Mouse (Mus musculus): Measurements from ENCODE around the gene Cmtm4. TPM values are rescaled to one million over a fixed set of nuclear protein-coding genes. Genes with fewer than 3 reads are reported as not detected.

Gene Cmtm4
- polyA plus RNA-seq, 1 experiment from 2014 or later: 4.6 TPM

DNA sequence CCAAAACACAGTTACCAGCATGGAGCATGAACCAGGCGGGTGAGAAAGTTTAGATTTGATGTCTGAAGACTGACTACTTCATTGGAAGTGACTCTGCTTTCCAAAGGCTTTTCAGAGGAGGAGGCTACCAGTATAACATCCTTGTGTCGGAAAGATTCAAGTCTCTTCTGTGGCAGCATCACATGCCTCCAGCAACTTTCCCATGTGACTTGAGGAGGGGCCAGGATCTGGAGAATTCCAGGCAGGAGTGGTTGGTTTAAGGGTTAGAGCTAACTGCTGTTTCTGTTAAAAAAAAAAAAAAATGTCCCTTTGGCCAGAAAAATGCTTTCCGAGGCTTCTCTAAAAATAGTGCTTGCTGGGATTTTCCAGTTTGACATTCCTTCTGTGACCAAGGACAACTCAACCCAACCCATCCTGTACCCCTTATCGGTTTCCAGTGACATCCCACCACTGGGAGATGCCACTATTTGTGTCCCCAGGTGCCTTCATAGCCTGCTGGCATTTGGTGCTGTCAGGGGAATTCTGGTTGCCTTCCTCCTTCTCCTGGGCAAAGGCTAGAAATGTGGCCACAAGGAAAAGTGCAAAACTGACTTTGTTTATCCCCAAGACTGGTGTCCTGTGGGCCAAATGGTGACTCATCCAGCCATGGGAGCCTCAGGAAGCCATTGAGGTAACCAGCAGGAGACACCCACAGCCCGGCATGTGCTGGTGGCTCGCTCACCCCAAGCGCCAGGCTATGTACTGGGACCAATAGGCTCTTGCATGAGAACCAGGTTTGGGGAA is 12.9 kb upstream of the Cmtm4 start:
- no peak for DNase-seq (ENCODE audit: low spot score)
- no peak overlapping the region for H3K9ac ChIP-seq (ENCODE audit: low read length)
- WGBS: 83% methylated on average over 7 of the region's 7 CpGs
- no peak overlapping the region for H3K4me2 ChIP-seq (replicated peaks; ENCODE audit: low read depth)
- H3K36me3 ChIP-seq (ENCODE audit: control insufficient read depth, insufficient read depth, low read length): no peaks in the 10 kb centered on the region
- no peaks in the 10 kb centered on the region for H3K27me3 ChIP-seq (ENCODE audit: control insufficient read depth, insufficient read depth, low read length)
- TF ChIP-seq EP300 (optimal IDR thresholded peaks at IDR 0.05) (no peak), CTCF (IDR thresholded peaks at IDR 0.05; ENCODE audit: low read depth) (no peak)
- H3K4me1 ChIP-seq (replicated peaks; ENCODE audit: control insufficient read depth, insufficient read depth): no peaks in the 10 kb centered on the region
- H3K4me3 ChIP-seq (ENCODE audit: low read depth, low read length): no peak overlapping the region
- no peaks in the 10 kb centered on the region for H3K9me3 ChIP-seq (ENCODE audit: control insufficient read depth, low read length)
- ATAC-seq (ENCODE audit: low FRiP score, low TSS enrichment): no peak
- H3K27ac ChIP-seq (replicated peaks): no peak overlapping the region

GRCm38 (mm10) chr8:104406340-104407128 is 10.9 kb upstream of the Cmtm4 start:
- DNase-seq (ENCODE audit: low spot score) (no peak), ATAC-seq (ENCODE audit: low FRiP score, low TSS enrichment) (no peak)
- H3K36me3 ChIP-seq (ENCODE audit: control insufficient read depth, insufficient read depth, low read length): no peaks in the 10 kb centered on the region
- TF ChIP-seq CTCF (IDR thresholded peaks at IDR 0.05; ENCODE audit: low read depth) (no peak), EP300 (optimal IDR thresholded peaks at IDR 0.05) (no peak)
- 69% methylated on average over 6 of the region's 6 CpGs for WGBS
- no peaks in the 10 kb centered on the region for H3K4me1 ChIP-seq (replicated peaks; ENCODE audit: control insufficient read depth, insufficient read depth)
- H3K4me3 ChIP-seq (ENCODE audit: low read depth, low read length): no peak overlapping the region
- H3K9ac ChIP-seq (ENCODE audit: low read length): no peak overlapping the region
- no peaks in the 10 kb centered on the region for H3K9me3 ChIP-seq (ENCODE audit: control insufficient read depth, low read length)
- no peaks in the 10 kb centered on the region for H3K27me3 ChIP-seq (ENCODE audit: control insufficient read depth, insufficient read depth, low read length)
- H3K4me2 ChIP-seq (replicated peaks; ENCODE audit: low read depth): no peak overlapping the region
- no peak overlapping the region for H3K27ac ChIP-seq (replicated peaks)

GRCm38 (mm10) chr8:104405430-104406187 is 10.0 kb upstream of the Cmtm4 start:
- H3K4me2 ChIP-seq (replicated peaks; ENCODE audit: low read depth): no peak overlapping the region
- no peaks in the 10 kb centered on the region for H3K27me3 ChIP-seq (ENCODE audit: control insufficient read depth, insufficient read depth, low read length)
- WGBS: 40% methylated on average over 15 of the region's 15 CpGs
- peak overlapping the region; percentile 53; the same call in 1 of the 2 replicates for H3K27ac ChIP-seq (replicated peaks)
- no peak overlapping the region for H3K9ac ChIP-seq (ENCODE audit: low read length)
- ATAC-seq (ENCODE audit: low FRiP score, low TSS enrichment): no peak; the same call in 1 of the 2 replicates
- no peaks in the 10 kb centered on the region for H3K36me3 ChIP-seq (ENCODE audit: control insufficient read depth, insufficient read depth, low read length)
- no peaks in the 10 kb centered on the region for H3K9me3 ChIP-seq (ENCODE audit: control insufficient read depth, low read length)
- TF ChIP-seq EP300 (optimal IDR thresholded peaks at IDR 0.05) (no peak), CTCF (IDR thresholded peaks at IDR 0.05; ENCODE audit: low read depth) (no peak; the same call in 1 of the 2 replicates)
- no peak for DNase-seq (ENCODE audit: low spot score)
- no peaks in the 10 kb centered on the region for H3K4me1 ChIP-seq (replicated peaks; ENCODE audit: control insufficient read depth, insufficient read depth)
- H3K4me3 ChIP-seq (ENCODE audit: low read depth, low read length): no peak overlapping the region

DNA sequence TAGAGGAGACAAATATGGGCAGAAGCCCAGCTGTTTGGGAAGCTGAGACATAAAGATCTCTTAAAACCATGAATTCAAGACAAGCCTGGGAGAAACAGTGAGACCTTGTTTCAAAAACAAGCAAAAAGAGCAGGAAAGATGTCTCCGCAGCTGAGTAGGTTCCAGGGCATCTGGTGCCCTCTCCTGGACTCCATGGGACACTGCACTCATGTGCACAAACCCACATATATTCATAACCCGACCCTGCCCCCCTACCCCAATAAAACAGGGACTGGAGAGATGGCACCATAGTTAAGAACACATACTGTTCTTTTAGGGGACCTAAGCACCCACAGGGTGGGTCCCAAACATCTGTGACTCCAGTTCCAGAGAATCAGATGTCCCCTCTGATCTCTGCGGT is 8.0 kb upstream of the Cmtm4 start:
- TF ChIP-seq EP300 (optimal IDR thresholded peaks at IDR 0.05): no peak
- TF ChIP-seq CTCF (IDR thresholded peaks at IDR 0.05; ENCODE audit: low read depth): peak; percentile 75
- ATAC-seq (ENCODE audit: low FRiP score, low TSS enrichment) (no peak), DNase-seq (ENCODE audit: low spot score) (no peak)
- H3K4me3 ChIP-seq (ENCODE audit: low read depth, low read length): no peak overlapping the region
- H3K4me1 ChIP-seq (replicated peaks; ENCODE audit: control insufficient read depth, insufficient read depth): no peaks in the 10 kb centered on the region
- no peak overlapping the region for H3K9ac ChIP-seq (ENCODE audit: low read length)
- no peaks in the 10 kb centered on the region for H3K27me3 ChIP-seq (ENCODE audit: control insufficient read depth, insufficient read depth, low read length)
- no peak overlapping the region for H3K4me2 ChIP-seq (replicated peaks; ENCODE audit: low read depth)
- H3K9me3 ChIP-seq (ENCODE audit: control insufficient read depth, low read length): no peaks in the 10 kb centered on the region
- H3K27ac ChIP-seq (replicated peaks): no peak overlapping the region
- WGBS: 70% methylated on average over 3 of the region's 3 CpGs
- H3K36me3 ChIP-seq (ENCODE audit: control insufficient read depth, insufficient read depth, low read length): no peaks in the 10 kb centered on the region

- H3K4me2 ChIP-seq (replicated peaks; ENCODE audit: low read depth): peak overlapping the region; percentile 93
- DNase-seq (ENCODE audit: low spot score): peak; percentile 64
- H3K27me3 ChIP-seq (ENCODE audit: control insufficient read depth, insufficient read depth, low read length): no peaks in the 10 kb centered on the region
- TF ChIP-seq CTCF (IDR thresholded peaks at IDR 0.05; ENCODE audit: low read depth) (no peak), EP300 (optimal IDR thresholded peaks at IDR 0.05) (no peak)
- peak overlapping the region; percentile 95 for H3K27ac ChIP-seq (replicated peaks)
- ATAC-seq (ENCODE audit: low FRiP score, low TSS enrichment): peak; percentile 73
- H3K36me3 ChIP-seq (ENCODE audit: control insufficient read depth, insufficient read depth, low read length): no peaks in the 10 kb centered on the region
- under 1% methylated on average over 41 of the region's 82 CpGs for WGBS
- peak overlapping the region; percentile 93 for H3K4me3 ChIP-seq (ENCODE audit: low read depth, low read length)
- H3K9ac ChIP-seq (ENCODE audit: low read length): peak overlapping the region; percentile 89
- H3K4me1 ChIP-seq (replicated peaks; ENCODE audit: control insufficient read depth, insufficient read depth): no peaks in the 10 kb centered on the region
- H3K9me3 ChIP-seq (ENCODE audit: control insufficient read depth, low read length): no peaks in the 10 kb centered on the region
Measured at GRCm38 (mm10) chr8:104394801-104395702, 555 bp downstream of the Cmtm4 start.

Data from stomach, postnatal 0 days (tissue).